Mouse (Mus musculus): Measurements from ENCODE around the gene Ccl11.

The Ccl11 gene

DNA sequence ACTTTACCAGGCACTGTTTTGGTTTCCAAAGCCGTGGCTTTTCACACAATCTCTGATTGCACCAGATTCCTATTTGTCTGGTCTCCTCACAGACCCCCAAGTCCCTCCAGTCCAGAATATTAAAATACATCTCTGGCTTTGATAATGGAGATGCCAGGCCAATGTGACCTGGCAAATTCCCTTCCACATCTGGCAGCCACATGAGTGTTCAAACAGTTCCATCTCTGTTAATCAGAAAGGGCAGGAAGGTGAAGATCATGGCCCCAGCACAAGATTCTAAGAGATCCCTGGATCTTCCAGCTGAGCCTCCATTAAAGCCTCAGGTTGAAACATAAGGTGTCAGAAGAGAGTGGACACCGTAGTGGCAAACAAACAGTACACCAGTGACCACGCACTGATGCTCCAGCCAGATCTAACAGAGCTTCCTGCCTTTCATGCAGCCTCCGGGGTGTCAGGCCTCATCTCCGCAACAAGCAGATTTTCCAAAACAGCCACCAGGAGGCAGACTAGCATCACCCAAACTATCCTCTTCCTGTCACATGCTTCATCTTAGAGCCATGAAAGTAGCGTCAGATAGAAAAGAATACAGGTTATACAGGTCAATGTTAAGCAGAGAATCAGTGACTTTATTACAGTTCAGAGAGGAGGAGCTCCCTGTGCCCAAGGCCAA, 9.7 kb upstream of the Ccl11 start:
- peak; percentile 38 for DNase-seq (ENCODE audit: low read depth, low spot score)

- DNase-seq (ENCODE audit: low read depth, low spot score) = no peak
Observed at GRCm38 (mm10) chr11:82053849-82054248, 3.8 kb upstream of the Ccl11 start.

- DNase-seq (ENCODE audit: low read depth, low spot score) = no peak
Observed at GRCm38 (mm10) chr11:82062226-82062625, 4.6 kb downstream of the Ccl11 start.

DNA sequence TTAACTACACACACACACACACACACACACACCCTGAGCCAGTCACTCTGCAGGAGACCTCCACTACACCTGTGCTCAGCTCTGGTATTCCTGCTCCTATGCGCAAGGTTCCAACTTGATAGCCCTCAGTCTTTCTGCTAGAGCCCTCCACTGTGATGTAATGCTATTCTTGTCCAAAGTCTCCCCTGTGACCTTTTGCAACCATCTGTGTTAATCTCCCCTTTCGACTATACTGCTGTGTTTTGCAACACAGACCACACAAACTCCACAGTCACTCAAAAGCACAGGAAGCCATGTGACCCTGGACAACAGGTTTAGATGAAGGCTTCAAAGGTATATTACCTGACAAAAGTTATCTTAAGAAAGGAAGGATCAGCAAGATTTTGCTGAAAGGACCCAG, 5.8 kb downstream of the Ccl11 start:
- no peak for DNase-seq (ENCODE audit: low read depth, low spot score)

- no peak for DNase-seq (ENCODE audit: low read depth, low spot score)
Observed at GRCm38 (mm10) chr11:82066953-82067571, 9.4 kb downstream of the Ccl11 start.

GRCm38 (mm10) chr11:82071076-82071475, 13.5 kb downstream of the Ccl11 start:
- DNase-seq (ENCODE audit: low read depth, low spot score) = no peak

GRCm38 (mm10) chr11:82072374-82072773, 14.8 kb downstream of the Ccl11 start:
- DNase-seq (ENCODE audit: low read depth, low spot score) = no peak

DNA sequence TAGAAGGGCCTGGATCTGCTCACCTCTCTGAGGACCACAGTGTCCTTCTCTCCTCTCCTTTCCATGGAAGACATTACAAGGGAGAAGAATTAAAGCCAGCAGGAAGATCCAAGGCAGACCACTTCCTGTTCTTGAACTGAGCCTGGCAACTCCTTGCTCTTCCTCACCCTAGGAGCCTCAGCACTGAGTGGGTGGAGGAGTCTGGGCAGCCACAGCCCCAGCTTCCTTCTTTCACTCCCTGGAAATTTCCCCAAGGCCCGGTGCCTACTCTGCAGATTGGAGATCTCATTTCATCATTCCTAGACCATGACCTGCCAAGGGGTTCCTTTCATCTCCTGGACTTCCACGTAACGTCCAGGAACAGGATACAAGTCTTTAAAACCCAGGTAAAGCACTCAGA, 15.4 kb downstream of the Ccl11 start:
- no peak for DNase-seq (ENCODE audit: low read depth, low spot score)

DNA sequence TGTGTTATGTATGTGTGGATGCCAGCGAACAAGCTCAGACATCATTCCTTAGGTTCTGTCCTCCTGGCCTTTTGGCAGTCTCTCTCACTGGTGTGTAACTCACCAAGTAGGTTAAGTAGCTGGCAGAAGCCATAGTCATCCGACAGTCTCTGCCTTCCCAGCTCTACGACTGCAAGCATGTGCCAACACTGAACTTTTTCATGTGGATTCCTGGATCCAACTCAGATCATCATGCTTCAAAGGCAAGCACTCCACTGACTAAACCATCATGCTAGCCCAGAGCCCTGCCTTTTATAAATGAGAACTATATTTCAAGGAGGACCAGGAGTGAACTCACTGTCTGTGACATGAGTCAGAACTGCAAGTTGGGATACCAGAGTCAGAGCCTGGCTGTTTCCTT, 16.1 kb downstream of the Ccl11 start:
- no peak for DNase-seq (ENCODE audit: low read depth, low spot score)

DNA sequence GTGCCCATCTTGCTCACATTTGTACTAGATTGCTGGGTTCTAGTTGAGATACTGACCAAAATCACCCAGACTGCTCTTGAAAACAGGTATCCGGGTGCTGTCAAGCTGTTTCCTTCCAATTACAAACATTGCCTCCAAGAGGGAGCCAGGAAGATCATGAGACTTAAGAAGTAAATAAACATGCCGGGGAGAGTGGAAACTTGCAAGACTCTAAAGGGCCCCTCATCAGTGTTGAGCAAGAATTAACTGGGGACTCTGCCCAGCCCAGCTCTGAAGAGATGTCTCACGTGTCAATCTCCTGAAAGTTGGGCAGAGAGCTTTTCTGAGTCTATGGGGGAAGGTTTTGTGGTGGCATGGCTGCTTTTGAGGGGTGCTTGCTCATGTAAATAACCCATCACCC, 19.4 kb downstream of the Ccl11 start:
- DNase-seq (ENCODE audit: low read depth, low spot score) = no peak

GRCm38 (mm10) chr11:82078136-82078730, 20.6 kb downstream of the Ccl11 start:
- DNase-seq (ENCODE audit: low read depth, low spot score) = no peak

GRCm38 (mm10) chr11:82080865-82081264, 23.2 kb downstream of the Ccl11 start:
- no peak for DNase-seq (ENCODE audit: low read depth, low spot score)

DNA sequence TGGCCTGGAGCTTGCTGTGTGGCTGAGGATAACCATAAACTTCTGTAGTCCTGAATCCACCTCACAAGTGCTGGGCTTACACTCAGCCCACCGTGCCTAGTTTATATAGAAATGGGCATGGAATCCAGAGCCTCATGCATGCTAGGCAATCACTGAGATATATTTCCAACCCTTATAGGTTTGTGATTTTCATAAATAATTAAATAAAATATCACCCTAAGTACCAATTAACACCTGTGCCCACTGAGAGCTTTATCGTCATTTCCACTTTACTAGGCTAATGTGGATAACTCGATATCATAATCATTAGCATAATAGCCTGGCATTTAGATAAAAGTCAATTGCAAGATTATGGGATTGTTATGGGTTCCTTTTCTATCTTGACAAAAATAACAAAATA, 26.7 kb downstream of the Ccl11 start:
- no peak for DNase-seq (ENCODE audit: low read depth, low spot score)

DNA sequence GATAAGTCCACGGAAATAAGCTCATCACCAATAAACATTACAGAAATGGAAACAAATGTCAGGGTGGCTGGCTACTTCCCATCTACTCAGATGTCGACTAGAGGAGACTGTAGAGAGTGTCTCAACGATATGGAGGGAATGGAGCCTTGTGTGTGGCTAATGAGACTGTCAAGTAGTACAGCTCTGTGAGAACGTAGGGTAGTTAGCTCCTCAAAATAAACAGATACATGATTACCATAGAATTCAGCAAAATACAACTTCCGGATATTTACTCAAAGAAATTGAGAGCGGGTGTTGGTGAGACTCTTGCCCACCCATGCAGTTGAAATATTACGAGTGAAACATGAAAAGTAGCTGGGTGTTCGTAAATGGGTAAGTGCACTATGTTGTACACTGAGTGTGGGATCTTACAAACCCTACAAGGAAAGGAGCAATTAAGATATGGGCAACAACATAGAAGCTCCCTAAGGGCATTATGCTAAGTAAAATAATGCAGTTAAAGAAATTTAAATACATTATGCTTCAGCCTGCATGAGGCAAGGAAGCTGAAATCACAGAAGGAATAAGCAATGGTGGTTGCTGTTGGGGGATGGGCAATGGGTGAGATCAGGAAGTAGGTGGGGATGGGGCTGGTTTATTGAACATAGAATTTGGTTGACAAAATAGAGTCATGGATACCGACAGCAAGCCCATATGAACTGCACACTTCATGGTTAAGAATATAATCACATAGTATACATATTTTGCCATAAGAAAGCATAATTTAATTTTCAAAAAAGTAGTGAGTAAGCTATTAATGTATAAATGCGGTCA, 42.1 kb downstream of the Ccl11 start:
- DNase-seq (ENCODE audit: low read depth, low spot score) = no peak

DNA sequence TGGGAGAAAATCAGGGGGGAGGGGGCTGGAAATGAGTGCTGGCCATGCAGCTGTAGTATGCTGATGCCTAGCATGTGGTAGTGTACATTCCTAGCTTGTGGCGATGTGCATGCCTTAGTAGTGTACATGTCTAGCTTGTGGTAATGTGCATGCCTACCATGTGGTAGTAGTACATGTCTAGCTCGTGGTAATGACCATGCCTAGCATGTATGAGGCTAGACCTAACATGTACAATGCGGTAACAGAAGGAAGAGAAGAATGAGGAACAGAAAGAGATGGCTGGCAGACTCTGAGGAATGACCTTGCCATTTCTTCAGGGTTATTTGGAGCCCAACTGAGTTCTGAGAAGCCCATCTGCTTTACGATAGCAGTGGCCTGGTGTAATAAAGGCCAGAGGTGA, 43.5 kb downstream of the Ccl11 start:
- no peak for DNase-seq (ENCODE audit: low read depth, low spot score)

DNA sequence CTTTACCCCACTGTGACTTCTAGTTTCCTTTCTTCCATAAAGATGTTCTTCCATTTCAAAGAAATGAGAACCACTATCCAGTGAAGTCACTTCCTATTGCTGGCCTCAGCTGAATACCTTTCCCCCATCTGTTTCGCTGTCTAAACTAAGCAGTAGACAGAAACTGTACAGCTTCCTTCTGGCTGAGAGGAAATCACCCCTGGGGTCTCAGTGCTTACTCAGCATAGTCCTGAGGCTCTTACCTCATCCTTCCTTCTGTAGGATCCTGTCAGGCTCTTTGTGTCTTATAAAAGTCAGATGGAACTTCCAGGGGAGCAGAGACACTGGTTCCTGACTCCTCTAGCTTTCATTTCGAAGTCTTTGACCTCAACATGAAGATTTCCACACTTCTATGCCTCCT, 43.9 kb downstream of the Ccl11 start, which contains the start of gene Ccl12:
Gene Ccl12 (plus strand): TSS at position 317 of the 400 bp plus-strand sequence.
- DNase-seq (ENCODE audit: low read depth, low spot score) = no peak

GRCm38 (mm10) chr11:82109611-82110010, 52.0 kb downstream of the Ccl11 start:
- no peak for DNase-seq (ENCODE audit: low read depth, low spot score)

- no peak for DNase-seq (ENCODE audit: low read depth, low spot score)
Observed at GRCm38 (mm10) chr11:82110372-82111248, 53.0 kb downstream of the Ccl11 start.
